Mouse (Mus musculus) midbrain, embryonic 13.5 days (tissue): ENCODE measurements around the gene Cfap58. TPM values are rescaled to one million over a fixed set of nuclear protein-coding genes. Genes with fewer than 3 reads are reported as not detected.

ENCODE experiments used
- ATAC-seq: fragments of 200-750 bp; cut with Nextera tagmentation; 2 replicates; pipeline ENCODE4 v1.8.0; 2017; ENCODE audit warnings: mild to moderate bottlenecking, moderate TSS enrichment, moderate library complexity
- H3K27ac ChIP-seq: fragments of 300-500 bp; sonication (generic); 2 replicates; pipeline ENCODE4 v1.5.1; 2015; ENCODE audit warnings: inconsistent platforms, mild to moderate bottlenecking, moderate library complexity
- H3K27me3 ChIP-seq: fragments of 300-500 bp; sonication (generic); 2 replicates; pipeline ENCODE4 v1.6.1; 2015; ENCODE audit warnings: mild to moderate bottlenecking, inconsistent platforms
- H3K36me3 ChIP-seq: fragments of 300-500 bp; sonication (generic); 2 replicates; pipeline ENCODE4 v1.6.1; 2015; ENCODE audit warnings: mild to moderate bottlenecking, inconsistent platforms
- H3K4me1 ChIP-seq: fragments of 300-500 bp; sonication (generic); replicated peaks from 2 replicates; pipeline ENCODE4 v1.6.1; 2015; ENCODE audit warnings: inconsistent platforms
- H3K4me2 ChIP-seq: fragments of 300-500 bp; sonication (generic); replicated peaks from 2 replicates; pipeline ENCODE4 v1.6.1; 2015; ENCODE audit warnings: moderate library complexity, mild to moderate bottlenecking, inconsistent platforms
- H3K4me3 ChIP-seq: fragments of 300-500 bp; sonication (generic); replicated peaks from 2 replicates; pipeline ENCODE4 v1.5.1; 2015; ENCODE audit warnings: mild to moderate bottlenecking, inconsistent platforms
- H3K9ac ChIP-seq: fragments of 300-500 bp; sonication (generic); replicated peaks from 2 replicates; pipeline ENCODE4 v1.6.1; 2015; ENCODE audit warnings: mild to moderate bottlenecking, inconsistent platforms
- H3K9me3 ChIP-seq: fragments of 300-500 bp; sonication (generic); 2 replicates; pipeline ENCODE4 v1.6.1; 2016; ENCODE audit warnings: mild to moderate bottlenecking, inconsistent platforms
- WGBS: fragments of 180-500 bp; shearing (Covaris S2); methylation state at CpG from one replicate; pipeline ENCODE4 v1.1.7; 2015; 5-methylcytosine and 5-hydroxymethylcytosine counted together
- microRNA-seq: library from miRNA; unstranded; fragments of <30 nt; microRNA quantifications from one replicate; pipeline ENCODE4, GENCODE M21; 2016
- polyA plus RNA-seq: library from polyadenylated mRNA; unstranded; fragments of >200 nt; fragmentation: Nextera tagmentation; extraction: Ambion mirVana; gene quantifications from 2 replicates; pipeline ENCODE4 v1.2.1, GENCODE M21; 2015

Cfap58 gene
- polyA plus RNA-seq, 1 experiment from 2014 or later = 0.48 TPM

- WGBS = 75% methylated on average over 2 of the region's 2 CpGs
- no peaks in the 10 kb centered on the region for H3K36me3 ChIP-seq
- no peaks in the 10 kb centered on the region for H3K9me3 ChIP-seq
- no peak for ATAC-seq
- H3K9ac ChIP-seq = no peak overlapping the region
- no peaks in the 10 kb centered on the region for H3K27me3 ChIP-seq
- no peak overlapping the region for H3K27ac ChIP-seq
- H3K4me2 ChIP-seq = no peak overlapping the region
- 0 out of 2 replicates have a peak, but pooled peaks cover 7% of the 10 kb centered on the region for H3K4me1 ChIP-seq
- no peak overlapping the region for H3K4me3 ChIP-seq
Observed at GRCm38 (mm10) chr19:48026882-48027281, 89.4 kb downstream of the Cfap58 start.

GRCm38 (mm10) chr19:48039554-48039953 is 102.1 kb downstream of the Cfap58 start:
- WGBS = 91% methylated on average over 8 of the region's 8 CpGs
- ATAC-seq = no peak
- no peak overlapping the region for H3K9ac ChIP-seq
- H3K27ac ChIP-seq = no peak overlapping the region
- no peak overlapping the region for H3K4me3 ChIP-seq
- no peaks in the 10 kb centered on the region for H3K27me3 ChIP-seq
- H3K4me1 ChIP-seq = 0 out of 2 replicates have a peak, but pooled peaks cover 4% of the 10 kb centered on the region
- no peaks in the 10 kb centered on the region for H3K36me3 ChIP-seq
- H3K9me3 ChIP-seq = no peaks in the 10 kb centered on the region
- H3K4me2 ChIP-seq = no peak overlapping the region

- no peak for ATAC-seq
- no peak overlapping the region for H3K4me3 ChIP-seq
- WGBS = 92% methylated on average over 7 of the region's 7 CpGs
- H3K27ac ChIP-seq = no peak overlapping the region
- H3K9me3 ChIP-seq = no peaks in the 10 kb centered on the region
- H3K9ac ChIP-seq = no peak overlapping the region
- H3K36me3 ChIP-seq = no peaks in the 10 kb centered on the region
- peaks cover 2% of the 10 kb centered on the region; the same call in 1 of the 2 replicates for H3K4me1 ChIP-seq
- no peak overlapping the region for H3K4me2 ChIP-seq
- no peaks in the 10 kb centered on the region for H3K27me3 ChIP-seq
Observed at GRCm38 (mm10) chr19:48047315-48047714, 109.8 kb downstream of the Cfap58 start.

DNA sequence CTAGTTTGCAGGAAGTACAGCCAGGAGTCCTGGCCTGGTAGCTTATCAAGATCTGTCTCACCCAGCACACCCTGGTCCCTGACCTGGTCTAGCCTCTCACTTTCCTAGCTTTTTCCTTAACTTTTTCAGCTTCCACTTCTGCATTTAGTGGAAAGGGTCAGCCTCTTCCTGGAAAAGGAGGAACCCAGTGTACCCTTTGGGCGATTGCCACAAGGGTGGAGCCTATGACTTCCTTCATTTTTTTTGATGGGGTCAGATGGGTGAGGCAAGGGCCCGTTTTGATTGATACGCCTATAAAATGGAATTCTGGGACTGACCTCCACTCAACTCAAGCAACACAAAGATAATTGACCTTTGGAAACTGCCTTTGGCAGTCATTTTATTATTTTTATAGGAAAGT is 111.9 kb downstream of the Cfap58 start:
- H3K36me3 ChIP-seq = no peaks in the 10 kb centered on the region
- 85% methylated on average over 3 of the region's 3 CpGs for WGBS

GRCm38 (mm10) chr19:48063289-48063688 is 125.8 kb downstream of the Cfap58 start:
- Histone ChIP-seq H3K27me3 (no peaks in the 10 kb centered on the region), H3K4me1 (0 out of 2 replicates have a peak, but pooled peaks cover 7% of the 10 kb centered on the region), H3K4me2 (no peak overlapping the region), H3K27ac (no peak overlapping the region), H3K9me3 (no peaks in the 10 kb centered on the region), H3K4me3 (no peak overlapping the region), H3K9ac (no peak overlapping the region), H3K36me3 (no peaks in the 10 kb centered on the region)
- 78% methylated on average over 2 of the region's 2 CpGs for WGBS
- ATAC-seq = no peak

More for the DNA sequence above, 111.9 kb downstream of the Cfap58 start:
- no peaks in the 10 kb centered on the region for H3K27me3 ChIP-seq
- H3K27ac ChIP-seq = no peak overlapping the region
- H3K4me3 ChIP-seq = no peak overlapping the region
- H3K4me1 ChIP-seq = peaks cover 12% of the 10 kb centered on the region
- no peak overlapping the region for H3K4me2 ChIP-seq
- no peak overlapping the region for H3K9ac ChIP-seq
- no peaks in the 10 kb centered on the region for H3K9me3 ChIP-seq
- ATAC-seq = no peak

GRCm38 (mm10) chr19:48079718-48080117 is 142.2 kb downstream of the Cfap58 start:
- Histone ChIP-seq H3K27ac (no peak overlapping the region), H3K4me2 (no peak overlapping the region), H3K9ac (no peak overlapping the region), H3K9me3 (no peaks in the 10 kb centered on the region), H3K4me3 (no peak overlapping the region), H3K27me3 (no peaks in the 10 kb centered on the region), H3K4me1 (peaks cover 3% of the 10 kb centered on the region; the same call in 1 of the 2 replicates), H3K36me3 (no peaks in the 10 kb centered on the region)
- WGBS = 75% methylated on average over 3 of the region's 3 CpGs
- no peak for ATAC-seq

DNA sequence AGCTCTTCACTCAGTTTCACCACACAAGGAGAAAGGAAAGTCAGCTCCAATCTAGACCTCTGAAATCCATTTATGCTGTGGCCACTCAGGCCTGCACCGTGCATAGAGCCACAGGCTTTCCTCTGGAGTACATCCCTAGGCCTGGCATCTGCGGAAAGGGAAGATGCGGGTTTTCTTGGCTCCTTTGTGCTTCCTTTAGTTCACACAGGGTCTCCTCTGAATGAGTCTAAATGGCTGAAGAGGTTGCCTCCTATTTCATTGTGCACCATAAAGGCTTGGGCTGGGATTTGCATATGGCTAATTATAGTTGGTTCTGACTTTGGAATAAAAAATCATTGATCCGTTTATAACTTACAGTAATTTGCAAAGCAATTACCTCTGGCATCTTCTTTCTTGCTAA is 144.0 kb downstream of the Cfap58 start:
- no peak overlapping the region for H3K9ac ChIP-seq
- H3K4me1 ChIP-seq = no peaks in the 10 kb centered on the region
- H3K4me2 ChIP-seq = no peak overlapping the region
- H3K27me3 ChIP-seq = no peaks in the 10 kb centered on the region
- H3K4me3 ChIP-seq = no peak overlapping the region
- H3K27ac ChIP-seq = no peak overlapping the region
- WGBS = 77% methylated on average over 4 of the region's 4 CpGs
- ATAC-seq = no peak
- no peaks in the 10 kb centered on the region for H3K36me3 ChIP-seq
- H3K9me3 ChIP-seq = no peaks in the 10 kb centered on the region

Small RNA genes lying within 50 kb of the gene (microRNA-seq; reads per million reads assigned to microRNA genes)
- gene Gm22240 = not detected

Other genes with a start within 250 kb of the Cfap58 start
- 0.12 and 0.13 TPM in 2 replicates for gene Col17a1, start 245.6 kb upstream of the Cfap58 start, polyA plus RNA-seq
- 185 and 189 TPM in 2 replicates for gene Sfr1, start 206.0 kb upstream of the Cfap58 start, polyA plus RNA-seq
- gene Gsto1, start 82.7 kb upstream of the Cfap58 start, polyA plus RNA-seq = 89.1 and 98.3 TPM in 2 replicates
- gene Gsto2, start 72.1 kb upstream of the Cfap58 start, polyA plus RNA-seq = 1.2 and 1.5 TPM in 2 replicates
- gene Cfap43, start 18.4 kb upstream of the Cfap58 start, polyA plus RNA-seq = 0.24 and 0.36 TPM in 2 replicates
- gene Itprip, start 18.4 kb upstream of the Cfap58 start, polyA plus RNA-seq = 8.5 and 9.2 TPM in 2 replicates